Mouse (Mus musculus) v-Abl transformed pro-B cells (cell line): ENCODE results near the gene Usp7.

Experiments
- in situ Hi-C, 2 experiments: fragments of 400-800 bp; cut with MboI; formaldehyde crosslinking; loops; one replicate each; pipeline ENCODE4 v1.15.1; 2025; ENCODE audit not compliant: unreplicated experiment in 2 of 2

Gene Usp7

GRCm38 (mm10) chr16:8663022-8663421 is 129.1 kb downstream of the Usp7 start:
- in situ Hi-C loops, result no loop called here

- in situ Hi-C loops, result no loop called here
These were observed 133.3 kb downstream of the Usp7 start for GRCm38 (mm10) chr16:8658764-8659163.

- in situ Hi-C loops, result no loop called here
These were observed 133.8 kb downstream of the Usp7 start for GRCm38 (mm10) chr16:8658349-8658748.

- in situ Hi-C loops, result no loop called here
These were observed 135.9 kb downstream of the Usp7 start for GRCm38 (mm10) chr16:8656256-8656655.

GRCm38 (mm10) chr16:8655599-8655998 is 136.5 kb downstream of the Usp7 start:
- in situ Hi-C loops, result no loop called here

GRCm38 (mm10) chr16:8655108-8655507 is 137.0 kb downstream of the Usp7 start:
- in situ Hi-C loops, result no loop called here

GRCm38 (mm10) chr16:8650007-8650406 is 142.1 kb downstream of the Usp7 start:
- in situ Hi-C loops, result no loop called here

GRCm38 (mm10) chr16:8645546-8645945 is 146.6 kb downstream of the Usp7 start:
- in situ Hi-C loops, result no loop called here

- in situ Hi-C loops, result no loop called here
These were observed 148.3 kb downstream of the Usp7 start for GRCm38 (mm10) chr16:8643855-8644254.
